Mouse (Mus musculus): ENCODE data around the gene Birc6. TPM values are rescaled to one million over a fixed set of nuclear protein-coding genes. Genes with fewer than 3 reads are reported as not detected.

The Birc6 gene
- polyA plus RNA-seq, 2 experiments from 2014 or later, result 135 to 257 TPM

- ATAC-seq, result no peak
Observed at GRCm38 (mm10) chr17:74711627-74712026, 183.5 kb downstream of the Birc6 start.

GRCm38 (mm10) chr17:74715128-74715527 lies 187.0 kb downstream of the Birc6 start:
- ATAC-seq, result no peak

GRCm38 (mm10) chr17:74715724-74716123 lies 187.6 kb downstream of the Birc6 start:
- no peak for ATAC-seq

DNA sequence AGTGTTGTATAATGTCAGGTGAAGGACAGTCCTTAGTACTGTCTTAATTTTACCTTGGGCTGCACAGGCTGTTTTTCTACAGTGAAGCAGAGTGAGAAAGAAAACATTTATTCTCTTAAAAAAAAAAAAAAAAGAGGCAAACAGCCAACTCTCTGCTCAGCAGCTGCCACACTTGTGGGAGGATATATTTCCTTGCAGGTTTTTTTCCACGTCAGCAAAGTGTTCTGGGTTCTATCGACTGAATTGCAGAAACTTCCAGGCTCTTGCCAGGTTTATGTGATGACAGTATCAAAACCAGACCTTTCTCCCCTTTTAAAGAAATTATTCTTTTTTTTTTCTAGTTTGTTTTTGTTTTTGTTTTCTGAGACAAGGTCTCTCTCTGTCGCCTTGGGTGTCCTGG lies 188.5 kb downstream of the Birc6 start:
- ATAC-seq, result no peak

GRCm38 (mm10) chr17:74717091-74717617 lies 189.1 kb downstream of the Birc6 start:
- ATAC-seq, result no peak

DNA sequence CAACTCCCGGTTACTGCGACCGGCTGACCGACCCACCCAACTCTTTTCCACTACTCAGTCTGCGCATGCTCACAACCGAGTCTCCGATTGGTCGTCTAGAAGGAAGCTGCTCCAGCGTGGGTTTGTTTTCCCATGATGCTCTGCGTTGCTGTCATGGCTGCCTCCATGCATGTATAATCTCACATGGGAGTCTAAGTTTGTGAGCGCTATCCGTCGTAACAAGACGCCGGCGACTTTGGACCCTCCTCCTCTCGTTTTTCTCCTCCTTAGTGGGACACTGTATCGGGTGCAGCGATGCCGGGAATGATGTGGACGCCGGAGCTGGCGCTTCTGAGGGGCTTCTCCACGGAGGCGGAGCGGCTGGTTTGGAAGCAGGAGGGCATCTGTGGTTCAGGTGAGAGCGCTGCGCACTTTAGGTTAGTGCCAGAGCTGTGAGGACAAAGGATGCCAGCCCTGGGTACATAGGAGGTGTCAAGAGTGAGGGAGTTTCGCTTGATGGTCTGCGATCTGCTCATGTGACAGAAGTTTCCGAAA lies 189.6 kb downstream of the Birc6 start, which contains the start of gene Ttc27:
Gene Ttc27 (plus strand): TSS at position 115 of the 534 bp plus-strand sequence.
- peak; percentile 95 for ATAC-seq

DNA sequence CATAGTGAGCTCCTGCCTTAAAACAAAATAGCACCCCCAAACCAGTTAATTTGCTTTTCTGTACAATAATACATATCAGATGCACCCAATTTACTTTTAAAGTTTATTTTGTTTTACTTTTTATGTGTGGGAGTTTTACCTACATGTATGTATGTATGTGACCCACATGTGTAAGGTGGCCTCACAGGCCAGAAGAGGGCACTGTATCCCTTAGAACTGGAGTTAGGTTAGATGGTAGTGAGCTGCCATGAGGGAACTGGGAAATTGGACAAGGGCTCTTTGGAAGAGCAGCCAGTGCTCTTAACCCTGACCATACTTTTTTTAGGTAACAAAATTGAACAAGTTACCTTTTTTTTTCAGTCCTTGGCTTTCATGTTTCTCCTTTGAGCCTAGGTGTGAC lies 204.8 kb downstream of the Birc6 start:
- ATAC-seq, result no peak

GRCm38 (mm10) chr17:74735392-74735791 lies 207.3 kb downstream of the Birc6 start:
- no peak for ATAC-seq

DNA sequence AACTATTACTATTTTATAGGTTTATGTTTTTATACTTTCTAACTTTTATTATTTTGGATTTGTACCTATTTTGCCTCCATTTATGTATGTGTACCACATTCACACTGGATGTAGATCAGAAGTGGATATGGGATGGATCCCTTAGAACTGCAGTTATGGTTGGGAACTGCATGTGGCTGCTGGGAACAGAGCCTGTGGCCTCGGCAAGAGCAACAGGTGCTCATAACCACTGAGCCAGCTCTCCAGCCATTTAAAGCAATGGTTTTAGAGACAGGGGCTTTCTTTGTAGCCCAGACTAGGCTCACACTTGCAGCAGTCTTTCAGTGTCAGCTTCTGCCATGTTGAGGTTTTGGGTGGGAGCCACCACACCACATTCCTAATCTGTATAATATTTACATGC lies 221.6 kb downstream of the Birc6 start:
- no peak for ATAC-seq

DNA sequence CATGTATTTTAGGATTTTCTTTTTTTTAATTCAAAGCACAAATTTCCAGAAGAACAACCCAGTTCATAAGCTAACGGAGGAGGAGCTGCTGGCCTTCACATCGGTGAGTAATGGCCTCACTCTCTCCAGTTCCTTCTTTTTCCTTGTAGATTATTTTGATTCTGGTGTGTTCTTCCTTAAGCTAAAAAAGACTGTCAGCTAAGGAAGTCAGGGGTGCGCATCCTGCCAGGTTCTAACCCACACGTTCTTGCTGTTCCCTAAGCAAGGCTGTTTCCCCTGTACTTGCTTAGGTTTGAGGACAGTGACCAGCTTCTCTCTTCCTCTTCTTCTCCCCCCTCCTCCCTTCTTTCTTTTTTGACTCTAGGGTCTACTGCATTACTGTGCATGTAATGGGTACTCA lies 222.9 kb downstream of the Birc6 start:
- no peak for ATAC-seq

Other genes with a start within 250 kb of the Birc6 start
- 10 to 100 TPM; 53.5 to 61.0 TPM for gene Memo1, start 232.8 kb upstream of the Birc6 start, polyA plus RNA-seq (2017; shearing (Covaris generic))
- 100 to 1,000 TPM; 144 to 156 TPM for gene Dpy30, start 204.4 kb upstream of the Birc6 start, polyA plus RNA-seq (2017; shearing (Covaris generic))
- gene Spast, start 189.3 kb upstream of the Birc6 start, polyA plus RNA-seq (2017; shearing (Covaris generic)), result 10 to 100 TPM in 1 of 2 experiments, 1 to 10 TPM in 1; 8.9 to 10.1 TPM
- gene Slc30a6, start 132.7 kb upstream of the Birc6 start, polyA plus RNA-seq (2017; shearing (Covaris generic)), result 10 to 100 TPM; 28.4 to 35.8 TPM
- under 1 TPM; 0.41 to 0.63 TPM for gene Nlrc4, start 69.2 kb upstream of the Birc6 start, polyA plus RNA-seq (2017; shearing (Covaris generic))
- 10 to 100 TPM; 10.3 to 17.7 TPM for gene Yipf4, start 38.8 kb upstream of the Birc6 start, polyA plus RNA-seq (2017; shearing (Covaris generic))
- 10 to 100 TPM; 22.7 to 31.1 TPM for gene Ttc27, start 189.4 kb downstream of the Birc6 start, polyA plus RNA-seq (2017; shearing (Covaris generic))